Mouse (Mus musculus): ENCODE data around the gene Alkbh4. TPM values are rescaled to one million over a fixed set of nuclear protein-coding genes. Genes with fewer than 3 reads are reported as not detected.
A peak's percentile ranks its signal among the peaks of the same experiment; 100 is the strongest.

Gene Alkbh4
- polyA plus RNA-seq, 1 experiment = 23.0 TPM

GRCm38 (mm10) chr5:136183766-136184165, 47.8 kb downstream of the Alkbh4 start:
- H3K4me3 ChIP-seq (ENCODE audit: control insufficient read depth, low read depth, low read length) = no peak overlapping the region
- no peak overlapping the region for H3K27ac ChIP-seq (ENCODE audit: control insufficient read depth, insufficient read depth, low read depth, low read length)
- H3K27me3 ChIP-seq (ENCODE audit: control insufficient read depth, insufficient read depth, low read length) = no peaks in the 10 kb centered on the region
- no peaks in the 10 kb centered on the region for H3K4me1 ChIP-seq (ENCODE audit: control insufficient read depth, insufficient read depth, low read length)
- peaks cover 1% of the 10 kb centered on the region for H3K36me3 ChIP-seq (ENCODE audit: control insufficient read depth, insufficient read depth, low read length)
- TF ChIP-seq CTCF (IDR thresholded peaks at IDR 0.05; ENCODE audit: control insufficient read depth, insufficient read depth, insufficient replicate concordance, low read depth, low read length) (no peak), POLR2A (IDR thresholded peaks at IDR 0.05; ENCODE audit: control insufficient read depth, low read depth, low read length) (no peak)

DNA sequence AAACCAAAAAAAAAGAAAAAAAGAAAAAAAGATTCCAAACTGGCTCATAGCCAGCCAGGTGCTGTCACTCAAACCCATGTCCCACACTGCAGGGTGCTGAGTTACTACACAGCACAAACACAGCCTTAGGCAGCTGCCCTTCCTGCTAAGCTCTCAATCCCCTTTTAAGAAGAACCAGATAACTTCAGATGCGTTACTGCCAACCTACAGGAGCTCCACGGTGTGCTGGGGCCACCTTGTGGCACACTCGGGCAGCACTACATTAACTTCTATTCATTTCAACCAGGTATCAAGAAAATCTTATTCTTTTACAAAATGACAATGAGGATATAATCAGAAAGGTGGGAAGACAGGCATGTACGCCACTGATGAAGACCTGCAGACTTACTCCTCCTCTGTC, 50.8 kb downstream of the Alkbh4 start:
- Histone ChIP-seq H3K36me3 (ENCODE audit: control insufficient read depth, insufficient read depth, low read length) (no peaks in the 10 kb centered on the region; the same call in none of the 2 replicates), H3K4me1 (ENCODE audit: control insufficient read depth, insufficient read depth, low read length) (no peaks in the 10 kb centered on the region), H3K27ac (ENCODE audit: control insufficient read depth, insufficient read depth, low read depth, low read length) (no peak overlapping the region), H3K4me3 (ENCODE audit: control insufficient read depth, low read depth, low read length) (no peak overlapping the region), H3K27me3 (ENCODE audit: control insufficient read depth, insufficient read depth, low read length) (no peaks in the 10 kb centered on the region)
- TF ChIP-seq POLR2A (IDR thresholded peaks at IDR 0.05; ENCODE audit: control insufficient read depth, low read depth, low read length) (no peak), CTCF (IDR thresholded peaks at IDR 0.05; ENCODE audit: control insufficient read depth, insufficient read depth, insufficient replicate concordance, low read depth, low read length) (peak; percentile 71; the same call in 1 of the 2 replicates)

Other genes with a start within 250 kb of the Alkbh4 start
- gene Hspb1, start 248.2 kb upstream of the Alkbh4 start, polyA plus RNA-seq (2012; rRNA removed) = 49.6 and 51.0 TPM in 2 replicates
- gene Ywhag, start 201.5 kb upstream of the Alkbh4 start, polyA plus RNA-seq (2012; rRNA removed) = 13.3 and 17.8 TPM in 2 replicates
- gene Ssc4d, start 161.6 kb upstream of the Alkbh4 start, polyA plus RNA-seq (2012; rRNA removed) = 0.62 and 0.63 TPM in 2 replicates
- 0.79 and 1.0 TPM in 2 replicates for gene Zp3, start 156.0 kb upstream of the Alkbh4 start, polyA plus RNA-seq (2012; rRNA removed)
- gene Dtx2, start 141.3 kb upstream of the Alkbh4 start, polyA plus RNA-seq (2012; rRNA removed) = 29.1 and 34.8 TPM in 2 replicates
- gene Upk3b, start 97.7 kb upstream of the Alkbh4 start, polyA plus RNA-seq (2012; rRNA removed) = 0.84 and 0.88 TPM in 2 replicates
- gene Upk3bl, start 81.7 kb upstream of the Alkbh4 start, polyA plus RNA-seq (2012; rRNA removed) = 88.3 and 108 TPM in 2 replicates
- 1.5 and 1.7 TPM in 2 replicates for gene Rasa4, start 52.2 kb upstream of the Alkbh4 start, polyA plus RNA-seq (2012; rRNA removed)
- 31.4 and 35.3 TPM in 2 replicates for gene Polr2j, start 19.5 kb upstream of the Alkbh4 start, polyA plus RNA-seq (2012; rRNA removed)
- 271 and 311 TPM in 2 replicates for gene Lrwd1, start 72 bp upstream of the Alkbh4 start, polyA plus RNA-seq (2012; rRNA removed)
- 6.5 and 9.2 TPM in 2 replicates for gene Orai2, start 34.6 kb downstream of the Alkbh4 start, polyA plus RNA-seq (2012; rRNA removed)
- 26.0 and 27.9 TPM in 2 replicates for gene Prkrip1, start 62.8 kb downstream of the Alkbh4 start, polyA plus RNA-seq (2012; rRNA removed)
- 2.0 and 2.3 TPM in 2 replicates for gene Sh2b2, start 110.4 kb downstream of the Alkbh4 start, polyA plus RNA-seq (2012; rRNA removed)